Mouse (Mus musculus): ENCODE measurements at regions not wholly inside any gene's neighbourhood (a gene's known extent, or its start where the extent isn't known, plus 50 kb on each side); places are given as distances from the start of the nearest gene placed in this dataset.
A peak's percentile ranks its signal among the peaks of the same experiment; 100 is the strongest.
"Not testable (repeated sequence)": the region's sequence is repeated elsewhere in the genome, so short reads cannot be mapped to it uniquely, and the experiment has no call there.

- DNase-seq (ENCODE audit: low spot score in 2 of 2) = no peak
Observed at GRCm38 (mm10) chr5:117040878-117041277, 75.0 kb downstream of the Suds3 start.

- DNase-seq (ENCODE audit: low spot score in 2 of 2) = peak in 1 of 2 experiments; percentile 65
Observed at GRCm38 (mm10) chr5:117037261-117037660, 78.7 kb downstream of the Suds3 start.

- peak in 1 of 2 experiments; percentile 16 for DNase-seq (ENCODE audit: low spot score in 2 of 2)
Observed at GRCm38 (mm10) chr5:117032130-117032529, 83.8 kb downstream of the Suds3 start.

- no peak for DNase-seq (ENCODE audit: low spot score in 2 of 2)
Observed at GRCm38 (mm10) chr5:117025689-117026383, 90.1 kb downstream of the Suds3 start.

- no peak for DNase-seq (ENCODE audit: low spot score in 2 of 2)
Observed at GRCm38 (mm10) chr5:117018419-117019150, 97.3 kb downstream of the Suds3 start.

GRCm38 (mm10) chr5:117011128-117011527, 104.8 kb downstream of the Suds3 start:
- no peak for DNase-seq (ENCODE audit: low spot score in 2 of 2)

GRCm38 (mm10) chr5:117000770-117001201, 115.1 kb downstream of the Suds3 start:
- DNase-seq (ENCODE audit: low spot score in 2 of 2) = peak; percentile 50 to 59

GRCm38 (mm10) chr5:116994508-116994907, 121.4 kb downstream of the Suds3 start:
- no peak for DNase-seq (ENCODE audit: low spot score in 2 of 2)

- DNase-seq (ENCODE audit: low spot score in 2 of 2) = no peak
Observed at GRCm38 (mm10) chr5:116993674-116994073, 122.2 kb downstream of the Suds3 start.

- DNase-seq (ENCODE audit: low spot score in 2 of 2) = no peak
Observed at GRCm38 (mm10) chr5:116991461-116991860, 124.5 kb downstream of the Suds3 start.

- not testable (repeated sequence) for DNase-seq (ENCODE audit: low spot score in 2 of 2)
Observed at GRCm38 (mm10) chr5:116971474-116971873, 144.4 kb downstream of the Suds3 start.

- DNase-seq (ENCODE audit: low spot score in 2 of 2) = no peak
Observed at GRCm38 (mm10) chr5:116964171-116964570, 151.7 kb downstream of the Suds3 start.

- no peak for DNase-seq (ENCODE audit: low spot score in 2 of 2)
Observed at GRCm38 (mm10) chr5:116963106-116963505, 152.8 kb downstream of the Suds3 start.

- DNase-seq (ENCODE audit: low spot score in 2 of 2) = no peak
Observed at GRCm38 (mm10) chr5:116960041-116960440, 155.9 kb downstream of the Suds3 start.

GRCm38 (mm10) chr5:116958141-116958540, 157.8 kb downstream of the Suds3 start:
- DNase-seq (ENCODE audit: low spot score in 2 of 2) = no peak

- no peak for DNase-seq (ENCODE audit: low spot score in 2 of 2)
Observed at GRCm38 (mm10) chr5:116956572-116956971, 159.3 kb downstream of the Suds3 start.

GRCm38 (mm10) chr5:116950280-116950881, 165.5 kb downstream of the Suds3 start:
- DNase-seq (ENCODE audit: low spot score in 2 of 2) = no peak

- no peak for DNase-seq (ENCODE audit: low spot score in 2 of 2)
Observed at GRCm38 (mm10) chr5:116934585-116934984, 181.3 kb downstream of the Suds3 start.

GRCm38 (mm10) chr5:116934151-116934550, 181.8 kb downstream of the Suds3 start:
- no peak for DNase-seq (ENCODE audit: low spot score in 2 of 2)

GRCm38 (mm10) chr5:116933105-116933504, 182.8 kb downstream of the Suds3 start:
- DNase-seq (ENCODE audit: low spot score in 2 of 2) = no peak

- DNase-seq (ENCODE audit: low spot score in 2 of 2) = no peak
Observed at GRCm38 (mm10) chr5:116923761-116924160, 192.2 kb downstream of the Suds3 start.

- no peak for DNase-seq (ENCODE audit: low spot score in 2 of 2)
Observed at GRCm38 (mm10) chr5:116922059-116922671, 193.7 kb downstream of the Suds3 start.

Data from left cerebral cortex, adult 9 months (tissue).